Mouse (Mus musculus): ENCODE measurements at regions not wholly inside any gene's neighbourhood (a gene's known extent, or its start where the extent isn't known, plus 50 kb on each side); places are given as distances from the start of the nearest gene placed in this dataset.

GRCm38 (mm10) chr1:183803357-183803756 is 209.7 kb upstream of the Dusp10 start:
- Histone ChIP-seq H3K4me3 (ENCODE audit: low read length) (no peak overlapping the region), H3K27ac (ENCODE audit: low read length) (no peak overlapping the region), H3K36me3 (ENCODE audit: control insufficient read depth, insufficient read depth, low read length) (no peaks in the 10 kb centered on the region), H3K9ac (ENCODE audit: low read depth, low read length) (no peak overlapping the region), H3K4me2 (ENCODE audit: low read depth, low read length) (no peak overlapping the region), H3K27me3 (replicated peaks; ENCODE audit: control insufficient read depth, insufficient read depth, low read length) (no peaks in the 10 kb centered on the region), H3K4me1 (ENCODE audit: control insufficient read depth, insufficient read depth, low read length) (no peaks in the 10 kb centered on the region), H3K9me3 (ENCODE audit: control insufficient read depth, low read length) (no peaks in the 10 kb centered on the region)
- no peak for ATAC-seq
- 85% methylated on average over 5 of the region's 5 CpGs for WGBS

GRCm38 (mm10) chr1:183803826-183804225 is 209.3 kb upstream of the Dusp10 start:
- no peak overlapping the region for H3K4me2 ChIP-seq (ENCODE audit: low read depth, low read length)
- 74% methylated on average over 1 of the region's 1 CpGs for WGBS
- H3K27me3 ChIP-seq (replicated peaks; ENCODE audit: control insufficient read depth, insufficient read depth, low read length) = no peaks in the 10 kb centered on the region
- H3K27ac ChIP-seq (ENCODE audit: low read length) = no peak overlapping the region
- ATAC-seq = no peak
- H3K4me1 ChIP-seq (ENCODE audit: control insufficient read depth, insufficient read depth, low read length) = no peaks in the 10 kb centered on the region
- H3K9me3 ChIP-seq (ENCODE audit: control insufficient read depth, low read length) = no peaks in the 10 kb centered on the region
- no peak overlapping the region for H3K9ac ChIP-seq (ENCODE audit: low read depth, low read length)
- no peak overlapping the region for H3K4me3 ChIP-seq (ENCODE audit: low read length)
- no peaks in the 10 kb centered on the region for H3K36me3 ChIP-seq (ENCODE audit: control insufficient read depth, insufficient read depth, low read length)

GRCm38 (mm10) chr1:183804295-183804694 is 208.8 kb upstream of the Dusp10 start:
- no peak for ATAC-seq
- no peak overlapping the region for H3K27ac ChIP-seq (ENCODE audit: low read length)
- no peak overlapping the region for H3K4me2 ChIP-seq (ENCODE audit: low read depth, low read length)
- H3K9me3 ChIP-seq (ENCODE audit: control insufficient read depth, low read length) = no peaks in the 10 kb centered on the region
- H3K4me1 ChIP-seq (ENCODE audit: control insufficient read depth, insufficient read depth, low read length) = no peaks in the 10 kb centered on the region
- no peak overlapping the region for H3K4me3 ChIP-seq (ENCODE audit: low read length)
- WGBS = 73% methylated on average over 2 of the region's 2 CpGs
- H3K36me3 ChIP-seq (ENCODE audit: control insufficient read depth, insufficient read depth, low read length) = no peaks in the 10 kb centered on the region
- H3K9ac ChIP-seq (ENCODE audit: low read depth, low read length) = no peak overlapping the region
- H3K27me3 ChIP-seq (replicated peaks; ENCODE audit: control insufficient read depth, insufficient read depth, low read length) = no peaks in the 10 kb centered on the region

GRCm38 (mm10) chr1:183806864-183807730 is 206.0 kb upstream of the Dusp10 start:
- H3K4me3 ChIP-seq (ENCODE audit: low read length) = no peak overlapping the region
- no peaks in the 10 kb centered on the region for H3K9me3 ChIP-seq (ENCODE audit: control insufficient read depth, low read length)
- no peak for ATAC-seq
- H3K4me1 ChIP-seq (ENCODE audit: control insufficient read depth, insufficient read depth, low read length) = no peaks in the 10 kb centered on the region
- no peak overlapping the region for H3K27ac ChIP-seq (ENCODE audit: low read length)
- no peak overlapping the region for H3K9ac ChIP-seq (ENCODE audit: low read depth, low read length)
- WGBS = 76% methylated on average over 8 of the region's 8 CpGs
- no peaks in the 10 kb centered on the region for H3K27me3 ChIP-seq (replicated peaks; ENCODE audit: control insufficient read depth, insufficient read depth, low read length)
- H3K4me2 ChIP-seq (ENCODE audit: low read depth, low read length) = no peak overlapping the region
- no peaks in the 10 kb centered on the region for H3K36me3 ChIP-seq (ENCODE audit: control insufficient read depth, insufficient read depth, low read length)

- Histone ChIP-seq H3K4me3 (ENCODE audit: low read length) (no peak overlapping the region), H3K4me2 (ENCODE audit: low read depth, low read length) (no peak overlapping the region), H3K9me3 (ENCODE audit: control insufficient read depth, low read length) (no peaks in the 10 kb centered on the region), H3K27me3 (replicated peaks; ENCODE audit: control insufficient read depth, insufficient read depth, low read length) (no peaks in the 10 kb centered on the region), H3K36me3 (ENCODE audit: control insufficient read depth, insufficient read depth, low read length) (no peaks in the 10 kb centered on the region), H3K4me1 (ENCODE audit: control insufficient read depth, insufficient read depth, low read length) (no peaks in the 10 kb centered on the region), H3K9ac (ENCODE audit: low read depth, low read length) (no peak overlapping the region), H3K27ac (ENCODE audit: low read length) (no peak overlapping the region)
- 60% methylated on average over 2 of the region's 2 CpGs for WGBS
- no peak for ATAC-seq
Observed at GRCm38 (mm10) chr1:183808168-183808567, 204.9 kb upstream of the Dusp10 start.

GRCm38 (mm10) chr1:183820555-183820954 is 192.5 kb upstream of the Dusp10 start:
- 57% methylated on average over 5 of the region's 5 CpGs for WGBS
- Histone ChIP-seq H3K27ac (ENCODE audit: low read length) (no peak overlapping the region), H3K9me3 (ENCODE audit: control insufficient read depth, low read length) (no peaks in the 10 kb centered on the region), H3K36me3 (ENCODE audit: control insufficient read depth, insufficient read depth, low read length) (no peaks in the 10 kb centered on the region), H3K4me3 (ENCODE audit: low read length) (no peak overlapping the region), H3K4me1 (ENCODE audit: control insufficient read depth, insufficient read depth, low read length) (no peaks in the 10 kb centered on the region), H3K27me3 (replicated peaks; ENCODE audit: control insufficient read depth, insufficient read depth, low read length) (no peaks in the 10 kb centered on the region), H3K9ac (ENCODE audit: low read depth, low read length) (no peak overlapping the region), H3K4me2 (ENCODE audit: low read depth, low read length) (no peak overlapping the region)
- ATAC-seq = no peak

- no peak overlapping the region for H3K27ac ChIP-seq (ENCODE audit: low read length)
- H3K9ac ChIP-seq (ENCODE audit: low read depth, low read length) = no peak overlapping the region
- no peaks in the 10 kb centered on the region for H3K4me1 ChIP-seq (ENCODE audit: control insufficient read depth, insufficient read depth, low read length)
- 37% methylated on average over 4 of the region's 4 CpGs for WGBS
- no peaks in the 10 kb centered on the region for H3K9me3 ChIP-seq (ENCODE audit: control insufficient read depth, low read length)
- no peak for ATAC-seq
- no peak overlapping the region for H3K4me2 ChIP-seq (ENCODE audit: low read depth, low read length)
- H3K4me3 ChIP-seq (ENCODE audit: low read length) = no peak overlapping the region
- H3K36me3 ChIP-seq (ENCODE audit: control insufficient read depth, insufficient read depth, low read length) = no peaks in the 10 kb centered on the region
- H3K27me3 ChIP-seq (replicated peaks; ENCODE audit: control insufficient read depth, insufficient read depth, low read length) = no peaks in the 10 kb centered on the region
Observed at GRCm38 (mm10) chr1:183826300-183826699, 186.8 kb upstream of the Dusp10 start.

- H3K9ac ChIP-seq (ENCODE audit: low read depth, low read length) = no peak overlapping the region
- H3K27me3 ChIP-seq (replicated peaks; ENCODE audit: control insufficient read depth, insufficient read depth, low read length) = no peaks in the 10 kb centered on the region
- H3K4me2 ChIP-seq (ENCODE audit: low read depth, low read length) = no peak overlapping the region
- 71% methylated on average over 4 of the region's 4 CpGs for WGBS
- H3K9me3 ChIP-seq (ENCODE audit: control insufficient read depth, low read length) = no peaks in the 10 kb centered on the region
- H3K36me3 ChIP-seq (ENCODE audit: control insufficient read depth, insufficient read depth, low read length) = no peaks in the 10 kb centered on the region
- H3K4me3 ChIP-seq (ENCODE audit: low read length) = no peak overlapping the region
- H3K4me1 ChIP-seq (ENCODE audit: control insufficient read depth, insufficient read depth, low read length) = no peaks in the 10 kb centered on the region
- ATAC-seq = no peak
- no peak overlapping the region for H3K27ac ChIP-seq (ENCODE audit: low read length)
Observed at GRCm38 (mm10) chr1:183845135-183845534, 168.0 kb upstream of the Dusp10 start.

- Histone ChIP-seq H3K27me3 (replicated peaks; ENCODE audit: control insufficient read depth, insufficient read depth, low read length) (no peaks in the 10 kb centered on the region), H3K4me2 (ENCODE audit: low read depth, low read length) (no peak overlapping the region), H3K27ac (ENCODE audit: low read length) (no peak overlapping the region), H3K36me3 (ENCODE audit: control insufficient read depth, insufficient read depth, low read length) (no peaks in the 10 kb centered on the region), H3K9ac (ENCODE audit: low read depth, low read length) (no peak overlapping the region), H3K9me3 (ENCODE audit: control insufficient read depth, low read length) (no peaks in the 10 kb centered on the region), H3K4me1 (ENCODE audit: control insufficient read depth, insufficient read depth, low read length) (no peaks in the 10 kb centered on the region), H3K4me3 (ENCODE audit: low read length) (no peak overlapping the region)
- 79% methylated on average over 3 of the region's 3 CpGs for WGBS
- no peak for ATAC-seq
Observed at GRCm38 (mm10) chr1:183853956-183854613, 159.0 kb upstream of the Dusp10 start.

Data from intestine, embryonic 16.5 days (tissue).